Mouse (Mus musculus): ENCODE results near the gene Hist1h2ai. TPM values are rescaled to one million over a fixed set of nuclear protein-coding genes. Genes with fewer than 3 reads are reported as not detected.

The Hist1h2ai gene
- polyA plus RNA-seq (2012; ENCODE audit: low replicate concordance), result 11.2 and 13.3 TPM in 2 replicates

DNA sequence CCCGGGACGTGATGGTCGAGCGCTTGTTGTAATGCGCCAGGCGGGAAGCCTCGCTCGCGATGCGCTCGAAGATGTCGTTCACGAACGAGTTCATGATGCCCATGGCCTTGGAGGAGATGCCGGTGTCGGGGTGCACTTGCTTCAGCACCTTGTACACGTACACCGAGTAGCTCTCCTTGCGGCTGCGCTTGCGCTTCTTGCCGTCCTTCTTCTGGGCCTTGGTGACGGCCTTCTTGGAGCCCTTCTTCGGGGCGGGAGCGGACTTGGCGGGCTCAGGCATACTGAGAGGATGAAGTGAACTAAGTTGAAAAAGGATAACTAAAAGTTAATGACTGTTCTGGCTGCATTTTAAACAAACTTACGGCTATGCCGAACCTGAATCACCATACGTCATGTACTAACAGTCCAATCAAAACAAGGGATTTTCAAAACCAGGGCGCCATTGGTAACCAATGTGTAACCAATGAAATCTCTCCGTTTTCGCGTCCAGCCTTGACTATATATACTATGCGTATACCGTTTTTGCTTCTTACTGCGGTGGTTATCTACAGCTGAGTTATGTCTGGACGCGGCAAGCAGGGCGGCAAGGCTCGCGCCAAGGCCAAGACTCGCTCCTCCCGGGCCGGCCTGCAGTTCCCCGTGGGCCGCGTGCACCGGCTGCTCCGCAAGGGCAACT lies at the start of gene Hist1h2ai, which contains the start of gene Hist1h2bl:
Hist1h2ai (plus strand) TSS at position 559 of the 676 bp plus-strand sequence.
Hist1h2bl (minus strand) TSS at position 280 of the 676 bp plus-strand sequence.

DNA sequence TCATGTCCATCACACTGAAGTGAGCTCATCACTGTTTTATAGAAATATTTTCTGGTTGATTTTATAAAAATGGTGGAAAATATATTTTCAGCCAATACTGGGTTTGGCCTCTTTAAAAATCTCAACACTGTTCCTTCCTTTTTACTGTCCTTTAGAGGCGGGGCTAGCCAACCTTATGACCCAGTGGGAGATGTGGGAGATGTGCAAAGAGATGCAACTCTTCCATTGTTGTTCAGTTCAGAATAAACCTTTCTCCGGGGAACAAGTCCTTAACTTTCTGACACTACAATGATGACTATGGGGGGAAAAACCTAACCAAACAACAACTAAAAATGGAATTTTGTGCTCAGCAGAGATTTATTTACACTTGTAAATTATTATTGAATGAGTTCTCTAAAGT lies 38.9 kb upstream of the Hist1h2ai start, which contains the start of gene Olfr1360:
Olfr1360 (minus strand) TSS at position 101 of the 400 bp plus-strand sequence.

DNA sequence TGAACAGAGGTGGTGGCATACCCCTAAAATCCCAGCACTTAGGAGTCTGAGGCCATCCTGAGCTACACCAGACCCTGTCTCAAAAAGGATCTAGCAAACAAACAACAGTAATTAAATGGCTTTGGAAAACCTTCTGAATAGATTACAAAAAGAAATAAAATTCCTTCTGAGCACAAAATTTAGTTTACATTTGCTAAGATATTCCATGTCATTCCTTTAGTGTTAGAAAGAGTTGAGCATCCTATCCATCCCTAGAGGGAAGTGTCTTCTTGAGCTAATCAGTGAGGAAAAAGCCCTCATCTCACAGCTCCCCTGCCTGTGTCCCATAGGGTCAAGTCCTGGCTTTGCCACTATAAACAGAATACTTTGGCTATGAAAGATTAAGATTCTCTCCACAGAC lies 18.4 kb upstream of the Hist1h2ai start, which contains the start of gene Olfr1359:
Olfr1359 (plus strand) TSS at position 301 of the 400 bp plus-strand sequence.

DNA sequence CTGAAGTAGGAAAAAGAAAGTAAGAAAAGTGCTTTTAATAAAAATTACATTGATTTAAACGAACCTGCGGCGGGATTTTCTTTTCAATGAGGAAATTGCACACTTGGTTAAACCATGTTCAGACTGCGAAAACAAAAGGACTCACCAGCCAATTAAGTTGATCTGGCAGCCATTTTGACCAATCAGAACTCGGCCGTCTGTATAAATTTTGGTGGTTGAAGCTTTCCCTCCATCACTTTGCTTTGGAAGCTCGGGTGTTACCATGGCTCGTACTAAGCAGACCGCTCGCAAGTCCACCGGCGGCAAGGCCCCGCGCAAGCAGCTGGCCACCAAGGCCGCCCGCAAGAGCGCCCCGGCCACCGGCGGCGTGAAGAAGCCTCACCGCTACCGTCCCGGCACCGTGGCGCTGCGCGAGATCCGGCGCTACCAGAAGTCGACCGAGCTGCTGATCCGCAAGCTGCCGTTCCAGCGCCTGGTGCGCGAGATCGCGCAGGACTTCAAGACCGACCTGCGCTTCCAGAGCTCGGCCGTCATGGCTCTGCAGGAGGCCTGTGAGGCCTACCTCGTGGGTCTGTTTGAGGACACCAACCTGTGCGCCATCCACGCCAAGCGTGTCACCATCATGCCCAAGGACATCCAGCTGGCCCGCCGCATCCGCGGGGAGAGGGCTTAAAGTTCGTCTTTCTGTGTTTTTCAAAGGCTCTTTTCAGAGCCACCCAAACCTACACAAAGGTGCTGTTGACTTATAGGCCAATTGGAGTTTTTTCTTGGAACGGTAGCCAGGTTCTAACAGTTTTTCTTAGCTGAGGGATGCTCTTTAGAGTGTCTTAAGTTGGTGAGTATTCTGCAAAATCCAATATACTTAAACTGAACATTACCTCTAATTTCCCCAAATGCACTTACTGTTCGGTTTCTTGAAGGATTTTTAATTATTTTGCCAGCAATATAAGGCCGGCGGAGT lies 1.5 kb downstream of the Hist1h2ai start, which contains the start of gene Hist1h3h:
Hist1h3h (plus strand) TSS at position 263 of the 961 bp plus-strand sequence.

DNA sequence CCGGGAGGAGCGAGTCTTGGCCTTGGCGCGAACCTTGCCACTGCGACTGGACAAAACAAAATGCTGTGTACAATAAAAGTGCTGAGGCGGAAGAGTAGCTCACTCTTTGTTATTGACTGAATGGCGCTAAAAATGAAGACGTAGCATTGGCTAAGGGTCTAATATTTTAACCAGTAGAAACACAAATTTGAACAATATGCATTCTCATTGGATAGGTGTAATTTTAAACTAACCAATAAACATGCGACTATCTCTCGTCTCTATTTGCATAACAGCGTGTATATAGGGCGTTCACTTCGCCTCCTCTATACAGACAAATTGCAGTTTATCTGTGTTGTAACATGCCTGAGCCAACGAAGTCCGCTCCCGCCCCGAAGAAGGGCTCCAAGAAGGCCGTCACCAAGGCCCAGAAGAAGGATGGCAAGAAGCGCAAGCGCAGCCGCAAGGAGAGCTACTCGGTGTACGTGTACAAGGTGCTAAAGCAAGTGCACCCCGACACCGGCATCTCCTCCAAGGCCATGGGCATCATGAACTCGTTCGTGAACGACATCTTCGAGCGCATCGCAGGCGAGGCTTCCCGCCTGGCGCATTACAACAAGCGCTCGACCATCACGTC lies 5.6 kb downstream of the Hist1h2ai start, which contains the start of gene Hist1h2bm:
Hist1h2bm (plus strand) TSS at position 288 of the 616 bp plus-strand sequence.

DNA sequence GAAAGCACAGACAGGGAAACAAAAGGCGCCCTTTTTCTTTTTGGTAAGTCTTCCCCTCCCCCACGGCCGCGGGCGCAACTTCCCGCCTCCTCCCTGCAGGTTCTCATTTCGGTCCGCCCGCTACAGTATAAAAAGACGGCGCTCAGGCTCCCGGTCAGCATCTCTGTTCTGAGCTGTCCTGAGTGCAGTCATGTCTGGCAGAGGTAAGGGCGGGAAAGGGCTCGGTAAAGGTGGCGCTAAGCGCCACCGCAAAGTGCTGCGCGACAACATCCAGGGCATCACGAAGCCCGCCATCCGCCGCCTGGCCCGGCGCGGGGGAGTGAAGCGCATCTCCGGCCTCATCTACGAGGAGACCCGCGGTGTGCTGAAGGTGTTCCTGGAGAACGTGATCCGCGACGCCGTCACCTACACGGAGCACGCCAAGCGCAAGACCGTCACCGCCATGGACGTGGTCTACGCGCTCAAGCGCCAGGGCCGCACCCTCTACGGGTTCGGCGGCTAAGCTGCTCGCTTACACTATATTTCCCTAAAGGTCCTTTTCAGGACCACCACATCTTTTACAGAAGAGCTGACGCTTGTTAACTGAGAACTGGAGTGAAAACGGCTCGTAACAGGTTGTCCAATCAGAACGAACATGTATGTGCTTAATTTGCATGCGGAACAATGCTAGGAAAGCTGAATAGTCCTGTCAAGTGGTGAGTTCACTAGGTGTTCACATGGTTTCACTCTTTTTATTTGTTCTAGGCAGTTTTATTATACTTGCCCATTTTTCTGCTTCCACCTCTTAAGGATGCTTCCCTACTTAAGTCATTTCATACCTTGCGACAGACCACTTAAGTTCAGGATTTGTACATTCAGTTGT lies 18.9 kb downstream of the Hist1h2ai start, which contains the start of gene Hist1h4j:
Hist1h4j (plus strand) TSS at position 159 of the 862 bp plus-strand sequence.

DNA sequence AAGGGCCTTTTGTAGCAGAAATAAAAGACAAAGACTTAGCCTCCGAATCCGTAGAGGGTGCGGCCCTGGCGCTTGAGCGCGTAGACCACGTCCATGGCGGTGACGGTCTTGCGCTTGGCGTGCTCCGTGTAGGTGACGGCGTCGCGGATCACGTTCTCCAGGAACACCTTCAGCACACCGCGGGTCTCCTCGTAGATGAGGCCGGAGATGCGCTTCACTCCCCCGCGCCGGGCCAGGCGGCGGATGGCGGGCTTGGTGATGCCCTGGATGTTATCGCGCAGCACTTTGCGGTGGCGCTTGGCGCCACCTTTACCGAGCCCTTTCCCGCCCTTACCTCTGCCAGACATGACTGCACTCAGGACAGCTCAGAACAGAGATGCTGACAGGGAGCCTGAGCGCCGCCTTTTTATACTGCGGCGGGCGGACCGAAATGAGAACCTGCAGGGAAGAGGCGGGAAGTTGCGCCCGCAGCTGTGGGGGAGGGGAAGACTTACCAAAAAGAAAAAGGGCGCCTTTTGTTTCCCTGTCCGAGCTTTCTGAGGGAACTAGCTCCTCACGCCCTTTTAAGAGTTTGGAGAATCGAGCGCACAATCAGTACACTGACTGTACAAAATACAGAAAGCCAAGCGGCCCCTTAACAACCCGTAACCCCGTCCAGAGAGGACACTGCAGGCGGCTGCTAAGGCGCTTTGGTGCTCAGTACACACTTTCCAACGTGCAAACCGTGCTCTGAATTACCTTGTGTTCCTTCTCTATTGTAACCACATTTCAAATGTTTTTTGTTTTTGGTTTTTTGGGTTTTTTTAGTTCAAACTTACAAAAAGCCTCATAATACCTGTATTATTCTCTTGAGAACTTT lies 34.2 kb downstream of the Hist1h2ai start, which contains the start of gene Hist1h4k:
Hist1h4k (minus strand) TSS at position 347 of the 859 bp plus-strand sequence.

DNA sequence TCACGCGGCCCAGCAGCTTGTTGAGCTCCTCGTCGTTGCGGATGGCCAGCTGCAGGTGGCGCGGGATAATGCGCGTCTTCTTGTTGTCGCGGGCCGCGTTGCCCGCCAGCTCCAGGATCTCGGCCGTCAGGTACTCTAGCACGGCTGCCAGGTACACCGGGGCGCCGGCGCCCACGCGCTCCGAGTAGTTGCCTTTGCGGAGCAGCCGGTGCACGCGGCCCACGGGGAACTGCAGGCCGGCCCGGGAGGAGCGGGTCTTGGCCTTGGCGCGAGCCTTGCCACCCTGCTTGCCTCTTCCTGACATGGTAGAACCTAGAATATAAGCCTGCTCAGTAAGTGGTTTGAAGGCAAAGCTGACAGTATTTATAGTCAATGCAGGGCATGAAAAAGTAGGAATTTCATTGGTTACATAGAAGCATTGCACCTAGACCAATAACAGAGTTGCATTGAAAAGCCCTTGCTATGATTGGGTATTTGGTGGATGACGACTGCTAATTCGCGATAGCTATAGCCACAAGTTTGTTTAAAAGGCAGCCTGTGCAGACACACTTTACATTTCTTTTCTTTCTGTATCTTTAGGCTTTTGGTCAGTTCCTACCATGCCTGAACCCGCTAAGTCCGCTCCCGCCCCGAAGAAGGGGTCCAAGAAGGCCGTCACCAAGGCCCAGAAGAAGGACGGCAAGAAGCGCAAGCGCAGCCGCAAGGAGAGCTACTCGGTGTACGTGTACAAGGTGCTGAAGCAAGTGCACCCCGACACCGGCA lies 37.5 kb downstream of the Hist1h2ai start, which contains the start of the genes Hist1h2ak and Hist1h2bn:
Hist1h2ak (minus strand) TSS at position 304 of the 762 bp plus-strand sequence.
Hist1h2bn (plus strand) TSS at position 600 of the 762 bp plus-strand sequence.

Other genes starting within 250 kb of the Hist1h2ai start
- gene Nkapl, start 247.9 kb upstream of the Hist1h2ai start, polyA plus RNA-seq (2012; ENCODE audit: low replicate concordance), result 0.65 and 1.1 TPM in 2 replicates
- 0.07 TPM in 1 of 2 replicates, not detected in the other for gene Zkscan4, start 237.5 kb upstream of the Hist1h2ai start, polyA plus RNA-seq (2012; ENCODE audit: low replicate concordance)
- not detected in 2 replicates for gene Gm10065, start 237.0 kb upstream of the Hist1h2ai start, polyA plus RNA-seq (2012; ENCODE audit: low replicate concordance)
- 0.21 and 0.27 TPM in 2 replicates for gene AK157302, start 221.2 kb upstream of the Hist1h2ai start, polyA plus RNA-seq (2012; ENCODE audit: low replicate concordance)
- 5.8 and 7.5 TPM in 2 replicates for gene Gm11273, start 215.0 kb upstream of the Hist1h2ai start, polyA plus RNA-seq (2012; ENCODE audit: low replicate concordance)
- 3.4 and 5.8 TPM in 2 replicates for gene Zkscan8, start 185.3 kb upstream of the Hist1h2ai start, polyA plus RNA-seq (2012; ENCODE audit: low replicate concordance)
- gene Olfr1366, start 173.6 kb upstream of the Hist1h2ai start, polyA plus RNA-seq (2012; ENCODE audit: low replicate concordance), result not detected in 2 replicates
- not detected in 2 replicates for gene Olfr1535, start 156.5 kb upstream of the Hist1h2ai start, polyA plus RNA-seq (2012; ENCODE audit: low replicate concordance)
- not detected in 2 replicates for gene Olfr1364, start 134.7 kb upstream of the Hist1h2ai start, polyA plus RNA-seq (2012; ENCODE audit: low replicate concordance)
- not detected in 2 replicates for gene Olfr1362, start 102.4 kb upstream of the Hist1h2ai start, polyA plus RNA-seq (2012; ENCODE audit: low replicate concordance)
- not detected in 2 replicates for gene Olfr11, start 73.9 kb upstream of the Hist1h2ai start, polyA plus RNA-seq (2012; ENCODE audit: low replicate concordance)
- not detected in 2 replicates for gene Olfr1361, start 53.0 kb upstream of the Hist1h2ai start, polyA plus RNA-seq (2012; ENCODE audit: low replicate concordance)
- gene Olfr1360, start 39.0 kb upstream of the Hist1h2ai start, polyA plus RNA-seq (2012; ENCODE audit: low replicate concordance), result not detected in 2 replicates
- not detected in 2 replicates for gene Olfr1359, start 18.3 kb upstream of the Hist1h2ai start, polyA plus RNA-seq (2012; ENCODE audit: low replicate concordance)
- 2.0 TPM in 1 of 2 replicates, not detected in the other for gene Hist1h2bl, start 279 bp upstream of the Hist1h2ai start, polyA plus RNA-seq (2012; ENCODE audit: low replicate concordance)
- 20.5 and 29.9 TPM in 2 replicates for gene Hist1h3h, start 1.2 kb downstream of the Hist1h2ai start, polyA plus RNA-seq (2012; ENCODE audit: low replicate concordance)
- gene Hist1h2bm, start 5.6 kb downstream of the Hist1h2ai start, polyA plus RNA-seq (2012; ENCODE audit: low replicate concordance), result 0.85 and 0.91 TPM in 2 replicates
- gene Hist1h4j, start 18.6 kb downstream of the Hist1h2ai start, polyA plus RNA-seq (2012; ENCODE audit: low replicate concordance), result 0.72 and 1.6 TPM in 2 replicates
- 10.5 and 30.0 TPM in 2 replicates for gene Hist1h4k, start 34.1 kb downstream of the Hist1h2ai start, polyA plus RNA-seq (2012; ENCODE audit: low replicate concordance)
- 17.5 and 23.9 TPM in 2 replicates for gene Hist1h2ak, start 37.4 kb downstream of the Hist1h2ai start, polyA plus RNA-seq (2012; ENCODE audit: low replicate concordance)
- gene Hist1h2bn, start 37.7 kb downstream of the Hist1h2ai start, polyA plus RNA-seq (2012; ENCODE audit: low replicate concordance), result 0.92 TPM in 1 of 2 replicates, not detected in the other
- 4.1 TPM in 1 of 2 replicates, not detected in the other for gene Hist1h1b, start 64.2 kb downstream of the Hist1h2ai start, polyA plus RNA-seq (2012; ENCODE audit: low replicate concordance)
- gene Hist1h3i, start 66.9 kb downstream of the Hist1h2ai start, polyA plus RNA-seq (2012; ENCODE audit: low replicate concordance), result 6.5 and 18.1 TPM in 2 replicates
- gene Hist1h2an, start 70.8 kb downstream of the Hist1h2ai start, polyA plus RNA-seq (2012; ENCODE audit: low replicate concordance), result 15.3 and 16.1 TPM in 2 replicates
- gene Hist1h2bp, start 71.0 kb downstream of the Hist1h2ai start, polyA plus RNA-seq (2012; ENCODE audit: low replicate concordance), result 0.47 and 2.4 TPM in 2 replicates
- 5.8 and 8.5 TPM in 2 replicates for gene Hist1h2bq, start 93.8 kb downstream of the Hist1h2ai start, polyA plus RNA-seq (2012; ENCODE audit: low replicate concordance)
- gene Hist1h2ao, start 94.0 kb downstream of the Hist1h2ai start, polyA plus RNA-seq (2012; ENCODE audit: low replicate concordance), result 1,820 and 2,295 TPM in 2 replicates
- 19.5 and 44.0 TPM in 2 replicates for gene Hist1h4m, start 95.3 kb downstream of the Hist1h2ai start, polyA plus RNA-seq (2012; ENCODE audit: low replicate concordance)
- gene Hist1h4n, start 115.8 kb downstream of the Hist1h2ai start, polyA plus RNA-seq (2012; ENCODE audit: low replicate concordance), result 19.6 and 28.2 TPM in 2 replicates
- 1,183 and 6,694 TPM in 2 replicates for gene Hist1h2ap, start 117.1 kb downstream of the Hist1h2ai start, polyA plus RNA-seq (2012; ENCODE audit: low replicate concordance)
- 5.3 and 9.4 TPM in 2 replicates for gene Hist1h2br, start 117.3 kb downstream of the Hist1h2ai start, polyA plus RNA-seq (2012; ENCODE audit: low replicate concordance)
- gene Zfp184, start 228.7 kb downstream of the Hist1h2ai start, polyA plus RNA-seq (2012; ENCODE audit: low replicate concordance), result 0.08 and 0.25 TPM in 2 replicates

Data from hematopoietic multipotent progenitor cell, adult 10-12 weeks (in vitro differentiated cells).